Mouse (Mus musculus) hindbrain, embryonic 14.5 days (tissue): Measurements from ENCODE around the gene Mpo. TPM values are rescaled to one million over a fixed set of nuclear protein-coding genes. Genes with fewer than 3 reads are reported as not detected.
A peak's percentile ranks its signal among the peaks of the same experiment; 100 is the strongest.

Experiments used
- ATAC-seq: fragments of 200-750 bp; cut with Nextera tagmentation; 2 replicates; pipeline ENCODE4 v1.8.0; 2017; ENCODE audit warnings: moderate number of reproducible peaks, mild to moderate bottlenecking, moderate TSS enrichment, moderate library complexity; ENCODE audit not compliant: low FRiP score
- DNase-seq: peaks from one replicate; pipeline ENCODE4 v3.0.0-alpha.2; 2015; ENCODE audit warnings: low spot score
- H3K27ac ChIP-seq: fragments of 300-500 bp; sonication (generic); 2 replicates; pipeline ENCODE4 v1.5.1; 2014; ENCODE audit warnings: mild to moderate bottlenecking, moderate library complexity
- H3K27me3 ChIP-seq: fragments of 300-500 bp; sonication (generic); 2 replicates; pipeline ENCODE4 v1.6.1; 2014; ENCODE audit warnings: mild to moderate bottlenecking, low read length, mixed read lengths; ENCODE audit not compliant: control insufficient read depth, insufficient read depth
- H3K36me3 ChIP-seq: fragments of 300-500 bp; sonication (generic); replicated peaks from 2 replicates; pipeline ENCODE4 v1.6.1; 2014; ENCODE audit not compliant: control insufficient read depth, insufficient read depth
- H3K4me1 ChIP-seq: fragments of 300-500 bp; sonication (generic); replicated peaks from 2 replicates; pipeline ENCODE4 v1.6.1; 2014; ENCODE audit warnings: antibody characterized with exemption, low read length, mixed read lengths; ENCODE audit not compliant: control insufficient read depth, insufficient read depth
- H3K4me2 ChIP-seq: fragments of 300-500 bp; sonication (generic); replicated peaks from 2 replicates; pipeline ENCODE4 v1.6.1; 2014; ENCODE audit warnings: mild to moderate bottlenecking, moderate library complexity
- H3K4me3 ChIP-seq: fragments of 300-500 bp; sonication (generic); replicated peaks from 2 replicates; pipeline ENCODE4 v1.5.1; 2014; ENCODE audit warnings: mild to moderate bottlenecking, low read length
- H3K9ac ChIP-seq: fragments of 300-500 bp; sonication (generic); 2 replicates; pipeline ENCODE4 v1.6.1; 2014
- H3K9me3 ChIP-seq: fragments of 300-500 bp; sonication (generic); 2 replicates; pipeline ENCODE4 v1.6.1; 2016; ENCODE audit warnings: low read length; ENCODE audit not compliant: control insufficient read depth
- WGBS: fragments of 180-500 bp; shearing (Covaris S2); extraction: QIAGEN DNeasy Blood & Tissue Kit; methylation state at CpG from one replicate; pipeline ENCODE4 v1.1.7; 2014; 5-methylcytosine and 5-hydroxymethylcytosine counted together
- polyA plus RNA-seq: library from polyadenylated mRNA; unstranded; fragments of >200 nt; fragmentation: Nextera tagmentation; extraction: Ambion mirVana; gene quantifications from 2 replicates; pipeline ENCODE4 v1.2.1, GENCODE M21; 2014

Mpo gene
- polyA plus RNA-seq, 1 experiment from 2014 or later, result 0.88 TPM

- DNase-seq (no peak), ATAC-seq (no peak)
- no peak overlapping the region for H3K27ac ChIP-seq
- H3K27me3 ChIP-seq, result no peaks in the 10 kb centered on the region
- no peak overlapping the region for H3K4me2 ChIP-seq
- 90% methylated on average over 15 of the region's 15 CpGs for WGBS
- peaks cover 14% of the 10 kb centered on the region for H3K4me1 ChIP-seq
- H3K36me3 ChIP-seq, result no peaks in the 10 kb centered on the region
- no peak overlapping the region for H3K9ac ChIP-seq
- H3K4me3 ChIP-seq, result no peak overlapping the region
- no peaks in the 10 kb centered on the region for H3K9me3 ChIP-seq
Observed at GRCm38 (mm10) chr11:87756251-87756820, 37.0 kb upstream of the Mpo start.

DNA sequence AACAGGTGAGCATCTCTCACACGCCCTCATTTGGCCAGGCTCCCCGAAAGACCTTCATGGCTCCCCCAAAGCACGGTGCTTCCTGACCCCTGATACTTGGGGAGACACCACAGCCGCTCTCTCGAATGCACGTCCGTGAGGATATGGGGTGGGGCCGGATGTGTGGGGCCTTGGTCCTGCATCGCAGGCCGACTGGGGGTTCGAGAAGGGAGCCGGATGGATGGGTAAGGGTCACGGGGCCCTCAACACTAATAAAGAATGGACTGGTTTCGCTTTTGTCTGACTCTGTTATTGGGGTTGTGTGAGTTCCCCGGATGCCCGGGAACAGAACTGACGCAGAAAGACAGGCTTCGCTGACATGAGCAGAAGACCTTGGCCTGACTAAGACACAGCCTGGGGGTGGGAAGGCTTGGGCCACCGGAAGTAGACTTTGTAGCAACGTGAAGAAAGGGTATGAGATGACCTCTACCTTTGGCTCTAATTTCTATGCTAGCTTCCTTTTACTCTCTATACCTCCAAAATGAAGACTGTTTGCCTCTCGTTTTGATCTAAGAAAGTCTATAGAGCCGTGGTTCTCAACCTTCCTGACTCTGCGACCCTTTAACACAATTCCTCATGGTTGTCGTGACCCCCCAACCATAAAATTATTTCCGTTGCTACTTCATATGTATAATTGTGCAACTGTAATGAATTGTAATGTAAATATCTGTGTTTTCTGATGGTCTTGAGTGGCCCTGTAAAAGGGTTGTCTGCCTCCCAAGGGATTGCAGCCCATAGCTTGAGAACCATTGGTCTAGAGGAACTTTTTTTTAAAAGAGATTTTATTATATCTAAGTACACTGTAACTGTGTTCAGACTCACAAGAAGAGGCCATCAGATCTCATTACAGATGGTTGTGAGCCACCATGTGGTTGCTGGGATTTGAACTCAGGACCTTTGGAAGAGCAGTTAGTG, 36.1 kb upstream of the Mpo start:
- H3K9me3 ChIP-seq, result no peaks in the 10 kb centered on the region
- H3K4me2 ChIP-seq, result no peak overlapping the region
- no peak overlapping the region for H3K9ac ChIP-seq
- H3K27ac ChIP-seq, result no peak overlapping the region
- no peaks in the 10 kb centered on the region for H3K27me3 ChIP-seq
- DNase-seq (no peak), ATAC-seq (no peak)
- no peaks in the 10 kb centered on the region for H3K36me3 ChIP-seq
- no peak overlapping the region for H3K4me3 ChIP-seq
- H3K4me1 ChIP-seq, result peaks cover 22% of the 10 kb centered on the region
- WGBS, result 88% methylated on average over 25 of the region's 25 CpGs

GRCm38 (mm10) chr11:87758161-87758911, 35.0 kb upstream of the Mpo start:
- Histone ChIP-seq H3K27me3 (no peaks in the 10 kb centered on the region), H3K36me3 (no peaks in the 10 kb centered on the region), H3K9me3 (no peaks in the 10 kb centered on the region), H3K4me2 (no peak overlapping the region), H3K27ac (no peak overlapping the region), H3K9ac (no peak overlapping the region), H3K4me3 (no peak overlapping the region), H3K4me1 (peaks cover 33% of the 10 kb centered on the region)
- no peak for DNase-seq
- 83% methylated on average over 7 of the region's 7 CpGs for WGBS
- ATAC-seq, result no peak

DNA sequence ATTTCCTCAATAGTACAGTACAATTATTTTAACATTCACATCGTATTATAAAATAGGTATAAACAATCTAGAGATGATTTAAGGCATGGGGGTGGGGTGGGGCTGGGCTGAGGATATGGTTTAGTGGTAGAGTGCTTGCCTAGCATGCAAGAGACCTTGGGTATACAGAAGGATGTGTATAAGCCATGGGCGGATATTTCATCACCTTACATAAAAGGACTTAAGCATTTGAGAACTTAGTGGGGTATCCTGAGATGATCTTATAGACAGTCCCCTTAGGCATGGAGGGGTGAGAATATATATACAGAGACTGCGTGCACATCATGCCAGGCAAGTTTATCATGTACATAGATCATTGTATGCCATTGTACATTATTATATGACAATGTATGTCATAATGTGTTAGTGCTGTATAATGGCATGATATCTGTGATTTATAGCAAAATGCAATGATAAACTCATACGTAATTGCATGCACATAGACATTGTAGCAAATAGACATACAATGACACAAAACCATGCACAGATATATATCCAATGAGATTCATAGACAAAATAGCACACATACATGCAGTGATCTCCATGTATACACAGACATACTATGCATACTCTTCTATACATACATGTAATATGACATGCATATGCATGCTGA, 34.3 kb upstream of the Mpo start:
- no peak overlapping the region for H3K4me3 ChIP-seq
- WGBS, result 73% methylated on average over 4 of the region's 4 CpGs
- peaks cover 33% of the 10 kb centered on the region for H3K4me1 ChIP-seq
- H3K9ac ChIP-seq, result no peak overlapping the region
- ATAC-seq (no peak), DNase-seq (no peak)
- H3K27me3 ChIP-seq, result no peaks in the 10 kb centered on the region
- no peak overlapping the region for H3K4me2 ChIP-seq
- no peaks in the 10 kb centered on the region for H3K9me3 ChIP-seq
- no peaks in the 10 kb centered on the region for H3K36me3 ChIP-seq
- H3K27ac ChIP-seq, result peak overlapping the region; percentile 89; the same call in 1 of the 2 replicates

- peak overlapping the region; percentile 73; the same call in 1 of the 2 replicates for H3K4me3 ChIP-seq
- H3K27ac ChIP-seq, result peak overlapping the region; percentile 89
- no peak for DNase-seq
Observed at GRCm38 (mm10) chr11:87759609-87760005, 33.8 kb upstream of the Mpo start.

GRCm38 (mm10) chr11:87760301-87761081, 32.9 kb upstream of the Mpo start, which contains the start of gene Tspoap1:
Tspoap1 (plus strand) TSS chr11:87760541.
- Histone ChIP-seq H3K4me1 (peaks cover 41% of the 10 kb centered on the region), H3K9me3 (no peaks in the 10 kb centered on the region), H3K9ac (peak within 1 kb of the TSS; percentile 71), H3K4me2 (peak within 1 kb of the TSS; percentile 94), H3K36me3 (no peaks in the 10 kb centered on the region), H3K27ac (peak within 1 kb of the TSS; percentile 89), H3K4me3 (peak within 1 kb of the TSS; percentile 73), H3K27me3 (no peaks in the 10 kb centered on the region)
- WGBS, result 5% methylated on average over 23 of the region's 23 CpGs
- peak; percentile 78 for DNase-seq
- ATAC-seq, result peak; percentile 82

More at GRCm38 (mm10) chr11:87759609-87760005, 33.8 kb upstream of the Mpo start:
- no peak for ATAC-seq
- H3K4me1 ChIP-seq, result peaks cover 33% of the 10 kb centered on the region
- no peaks in the 10 kb centered on the region for H3K27me3 ChIP-seq
- WGBS, result 6% methylated on average over 3 of the region's 3 CpGs
- peak overlapping the region; percentile 71 for H3K9ac ChIP-seq
- H3K36me3 ChIP-seq, result no peaks in the 10 kb centered on the region
- no peaks in the 10 kb centered on the region for H3K9me3 ChIP-seq
- H3K4me2 ChIP-seq, result peak overlapping the region; percentile 94

DNA sequence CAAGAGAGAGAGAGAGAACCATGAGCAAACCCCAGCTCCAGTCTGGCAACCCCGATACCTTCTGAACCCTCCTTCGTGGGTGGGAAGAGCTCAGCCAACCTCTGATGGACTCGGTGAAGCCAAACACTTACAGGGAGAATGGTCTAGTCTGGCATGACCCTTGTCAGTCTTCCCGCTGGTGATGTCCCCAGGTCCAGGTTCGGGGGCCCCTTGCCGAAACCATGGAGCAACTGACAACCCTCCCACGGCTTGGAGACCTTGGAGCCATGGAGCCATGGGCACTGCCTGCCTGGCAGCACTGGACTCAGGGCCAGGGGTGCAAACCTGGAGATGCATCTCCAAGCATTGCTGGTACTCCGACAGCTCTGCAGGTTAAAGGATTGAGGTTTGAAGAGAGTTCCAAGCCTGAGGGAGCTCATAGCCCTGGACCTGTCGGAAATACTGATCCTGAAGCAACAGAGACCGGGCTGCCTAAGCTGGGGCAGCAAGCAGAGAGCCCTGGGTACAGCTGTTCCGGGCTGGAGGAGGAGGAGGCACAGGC, 32.1 kb upstream of the Mpo start:
- H3K4me1 ChIP-seq, result peaks cover 42% of the 10 kb centered on the region
- peak overlapping the region; percentile 73 for H3K4me3 ChIP-seq
- DNase-seq (no peak), ATAC-seq (no peak)
- 62% methylated on average over 11 of the region's 11 CpGs for WGBS
- peaks cover 3% of the 10 kb centered on the region; the same call in 1 of the 2 replicates for H3K27me3 ChIP-seq
- peak overlapping the region; percentile 94 for H3K4me2 ChIP-seq
- H3K9ac ChIP-seq, result peak overlapping the region; percentile 71
- H3K9me3 ChIP-seq, result no peaks in the 10 kb centered on the region
- H3K36me3 ChIP-seq, result peaks cover 5% of the 10 kb centered on the region
- peak overlapping the region; percentile 89; the same call in 1 of the 2 replicates for H3K27ac ChIP-seq
